Mouse (Mus musculus) forebrain, postnatal 0 days (tissue): ENCODE measurements at regions not wholly inside any gene's neighbourhood (a gene's known extent, or its start where the extent isn't known, plus 50 kb on each side); places are given as distances from the start of the nearest gene placed in this dataset.

Experiments
- ATAC-seq: fragments of 200-750 bp; cut with Nextera tagmentation; 2 replicates; pipeline ENCODE4 v1.8.0; 2017; ENCODE audit warnings: mild to moderate bottlenecking, moderate library complexity
- DNase-seq: peaks from one replicate; pipeline ENCODE4 v3.0.0-alpha.2; 2015
- H3K27ac ChIP-seq: fragments of 300-500 bp; sonication (generic); 2 replicates; pipeline ENCODE4 v1.5.1; 2014; ENCODE audit warnings: low read depth, mild to moderate bottlenecking, antibody characterized with exemption, low read length, moderate library complexity, mixed read lengths
- H3K27me3 ChIP-seq: fragments of 300-500 bp; sonication (generic); 2 replicates; pipeline ENCODE4 v1.6.1; 2014; ENCODE audit warnings: mild to moderate bottlenecking, low read length, mixed read lengths; ENCODE audit not compliant: insufficient read depth
- H3K36me3 ChIP-seq: fragments of 300-500 bp; sonication (generic); 2 replicates; pipeline ENCODE4 v1.6.1; 2014; ENCODE audit warnings: mild to moderate bottlenecking, moderate library complexity; ENCODE audit not compliant: insufficient read depth
- H3K4me1 ChIP-seq: fragments of 300-500 bp; sonication (generic); 2 replicates; pipeline ENCODE4 v1.6.1; 2014; ENCODE audit warnings: antibody characterized with exemption; ENCODE audit not compliant: insufficient read depth
- H3K4me2 ChIP-seq: fragments of 300-500 bp; sonication (generic); 2 replicates; pipeline ENCODE4 v1.6.1; 2014; ENCODE audit warnings: low read depth, mild to moderate bottlenecking, moderate library complexity
- H3K4me3 ChIP-seq: fragments of 300-500 bp; sonication (generic); 2 replicates; pipeline ENCODE4 v1.5.1; 2014; ENCODE audit warnings: low read depth, low read length, mixed read lengths
- H3K9ac ChIP-seq: fragments of 300-500 bp; sonication (generic); 2 replicates; pipeline ENCODE4 v1.6.1; 2014; ENCODE audit warnings: mild to moderate bottlenecking
- H3K9me3 ChIP-seq: fragments of 300-500 bp; sonication (generic); 2 replicates; pipeline ENCODE4 v1.6.1; 2016; ENCODE audit warnings: low read length
- CTCF ChIP-seq: sonication (generic); IDR thresholded peaks from 2 replicates; pipeline ENCODE4 v1.5.1; 2016; ENCODE audit warnings: antibody characterized with exemption, control low read depth, low read depth
- WGBS: fragments of 180-500 bp; shearing (Covaris S2); extraction: QIAGEN DNeasy Blood & Tissue Kit; methylation state at CpG from one replicate; pipeline ENCODE4 v1.1.7; 2014; 5-methylcytosine and 5-hydroxymethylcytosine counted together

DNA sequence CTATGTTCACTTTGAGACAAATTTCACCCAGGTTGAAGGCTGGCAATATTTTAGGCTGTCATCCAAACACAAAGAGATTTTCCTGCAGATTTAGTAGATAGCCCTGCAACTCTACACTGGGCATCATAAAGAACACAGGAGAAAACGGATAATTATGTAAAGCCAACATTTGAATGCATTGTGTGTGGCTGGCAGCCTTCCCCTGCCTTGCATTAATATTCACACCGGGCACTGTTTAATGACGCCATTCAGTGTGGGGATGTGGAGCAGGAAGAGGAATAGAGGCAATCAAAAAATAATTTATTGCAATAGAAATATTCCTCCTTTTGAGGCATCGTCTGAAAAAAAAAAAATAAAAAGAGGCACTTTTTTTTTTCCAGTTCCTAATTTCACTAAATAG is 105.7 kb downstream of the Samd5 start:
- Histone ChIP-seq H3K4me2 (no peak overlapping the region), H3K36me3 (no peaks in the 10 kb centered on the region), H3K4me1 (peaks cover 8% of the 10 kb centered on the region), H3K27ac (no peak overlapping the region), H3K9me3 (no peaks in the 10 kb centered on the region), H3K27me3 (no peaks in the 10 kb centered on the region), H3K9ac (no peak overlapping the region), H3K4me3 (no peak overlapping the region)
- TF ChIP-seq CTCF = no peak
- ATAC-seq (peak; percentile 51; the same call in 1 of the 2 replicates), DNase-seq (no peak)
- 7% methylated on average over 4 of the region's 4 CpGs for WGBS

GRCm38 (mm10) chr10:9557517-9558065 is 117.4 kb downstream of the Samd5 start:
- H3K27ac ChIP-seq = no peak overlapping the region
- H3K4me1 ChIP-seq = no peaks in the 10 kb centered on the region
- no peak overlapping the region for H3K4me2 ChIP-seq
- WGBS = 31% methylated on average over 4 of the region's 4 CpGs
- H3K9me3 ChIP-seq = no peaks in the 10 kb centered on the region
- no peak; the same call in 1 of the 2 replicates for ATAC-seq
- no peaks in the 10 kb centered on the region for H3K36me3 ChIP-seq
- TF ChIP-seq CTCF = no peak
- no peak overlapping the region for H3K9ac ChIP-seq
- no peak for DNase-seq
- H3K4me3 ChIP-seq = no peak overlapping the region
- no peaks in the 10 kb centered on the region for H3K27me3 ChIP-seq

GRCm38 (mm10) chr10:9557092-9557491 is 117.9 kb downstream of the Samd5 start:
- no peak for TF ChIP-seq CTCF
- H3K4me2 ChIP-seq = no peak overlapping the region

DNA sequence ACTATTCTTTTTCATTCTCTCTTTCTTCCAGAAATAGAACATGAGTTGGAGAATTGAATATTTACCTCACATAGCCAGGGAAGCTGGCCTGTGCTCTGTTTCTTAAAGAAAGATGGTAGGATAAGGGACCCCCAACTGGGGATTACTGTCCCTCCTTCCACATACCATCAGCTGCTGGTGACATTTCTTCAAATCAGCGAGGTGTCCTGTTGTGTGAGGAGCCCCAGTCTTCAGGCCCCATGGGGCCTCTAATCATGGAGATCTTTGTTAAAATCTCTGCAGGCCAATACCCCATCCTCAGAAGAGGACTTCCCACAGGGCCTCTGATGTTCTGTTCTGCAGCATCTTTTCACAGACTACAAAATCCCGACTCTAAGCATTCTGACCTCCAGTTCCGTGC is 121.1 kb downstream of the Samd5 start:
- Histone ChIP-seq H3K27me3 (no peaks in the 10 kb centered on the region), H3K9me3 (no peaks in the 10 kb centered on the region), H3K4me2 (no peak overlapping the region), H3K9ac (no peak overlapping the region), H3K36me3 (no peaks in the 10 kb centered on the region), H3K4me3 (no peak overlapping the region), H3K4me1 (no peaks in the 10 kb centered on the region), H3K27ac (no peak overlapping the region)
- no peak for TF ChIP-seq CTCF
- DNase-seq = no peak
- WGBS = 14% methylated on average over 3 of the region's 3 CpGs
- no peak for ATAC-seq

More at GRCm38 (mm10) chr10:9557092-9557491, 117.9 kb downstream of the Samd5 start:
- H3K4me3 ChIP-seq = no peak overlapping the region
- no peaks in the 10 kb centered on the region for H3K9me3 ChIP-seq
- no peak for ATAC-seq
- H3K4me1 ChIP-seq = no peaks in the 10 kb centered on the region
- no peaks in the 10 kb centered on the region for H3K36me3 ChIP-seq
- 36% methylated on average over 1 of the region's 1 CpGs for WGBS
- H3K27ac ChIP-seq = no peak overlapping the region
- no peak for DNase-seq
- H3K9ac ChIP-seq = no peak overlapping the region
- no peaks in the 10 kb centered on the region for H3K27me3 ChIP-seq

- 72% methylated on average over 10 of the region's 10 CpGs for WGBS
- ATAC-seq = peak; percentile 82
Measured at GRCm38 (mm10) chr10:9549913-9550709, 124.9 kb downstream of the Samd5 start.

GRCm38 (mm10) chr10:9545807-9546206 is 129.2 kb downstream of the Samd5 start:
- DNase-seq = no peak
- no peak for TF ChIP-seq CTCF

More at GRCm38 (mm10) chr10:9549913-9550709, 124.9 kb downstream of the Samd5 start:
- no peaks in the 10 kb centered on the region for H3K9me3 ChIP-seq
- TF ChIP-seq CTCF = no peak
- no peak overlapping the region for H3K4me3 ChIP-seq
- DNase-seq = peak; percentile 33
- H3K36me3 ChIP-seq = no peaks in the 10 kb centered on the region
- H3K4me2 ChIP-seq = no peak overlapping the region
- no peaks in the 10 kb centered on the region for H3K27me3 ChIP-seq
- H3K4me1 ChIP-seq = no peaks in the 10 kb centered on the region
- H3K27ac ChIP-seq = no peak overlapping the region
- no peak overlapping the region for H3K9ac ChIP-seq

DNA sequence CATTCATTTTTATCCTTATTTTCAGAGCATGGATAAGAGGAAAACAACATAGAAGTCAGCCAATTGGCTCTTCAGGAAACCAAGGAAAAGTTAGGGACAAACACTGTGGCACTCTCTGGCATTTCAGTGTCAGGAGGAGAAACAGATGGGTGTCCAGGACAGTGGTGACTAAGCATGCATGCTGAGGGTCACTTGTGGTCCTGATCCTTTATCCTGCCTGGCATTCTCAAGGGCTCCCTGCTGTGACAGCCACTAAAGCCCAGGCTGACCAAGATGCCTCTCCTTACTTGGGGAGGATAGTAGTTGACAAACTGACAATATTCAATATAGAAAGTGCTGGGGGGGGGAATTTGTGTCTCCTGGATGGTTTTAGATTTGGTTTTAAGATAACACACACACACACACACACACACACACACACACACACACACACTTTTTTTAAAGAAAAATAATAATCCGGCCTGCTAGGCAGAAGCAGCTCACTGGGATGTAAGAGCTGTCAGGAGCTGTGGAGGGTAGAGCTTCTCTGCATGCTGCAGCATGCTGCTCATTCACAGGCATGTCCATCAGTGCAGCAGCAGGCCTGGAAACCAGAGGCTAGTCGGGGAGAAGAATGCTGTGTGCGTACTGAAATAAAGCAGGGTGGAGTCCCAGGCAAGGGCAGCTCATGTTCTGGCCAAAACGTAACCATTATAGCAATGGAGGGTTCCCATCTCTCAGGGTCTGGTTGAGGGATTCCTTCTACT is 130.8 kb downstream of the Samd5 start:
- H3K4me3 ChIP-seq = no peak overlapping the region
- H3K4me2 ChIP-seq = no peak overlapping the region
- H3K4me1 ChIP-seq = no peaks in the 10 kb centered on the region
- no peaks in the 10 kb centered on the region for H3K36me3 ChIP-seq
- H3K9me3 ChIP-seq = no peaks in the 10 kb centered on the region
- H3K9ac ChIP-seq = no peak overlapping the region
- WGBS = 46% methylated on average over 4 of the region's 4 CpGs
- DNase-seq (no peak), ATAC-seq (no peak)
- no peaks in the 10 kb centered on the region for H3K27me3 ChIP-seq
- no peak overlapping the region for H3K27ac ChIP-seq
- TF ChIP-seq CTCF = no peak

More at GRCm38 (mm10) chr10:9545807-9546206, 129.2 kb downstream of the Samd5 start:
- Histone ChIP-seq H3K27ac (no peak overlapping the region), H3K9ac (no peak overlapping the region), H3K4me3 (no peak overlapping the region), H3K27me3 (no peaks in the 10 kb centered on the region), H3K4me1 (no peaks in the 10 kb centered on the region), H3K4me2 (no peak overlapping the region), H3K36me3 (no peaks in the 10 kb centered on the region), H3K9me3 (no peaks in the 10 kb centered on the region)
- 22% methylated on average over 6 of the region's 6 CpGs for WGBS
- peak; percentile 50 for ATAC-seq
